Mouse (Mus musculus): Measurements from ENCODE around the gene Capn8.

DNA sequence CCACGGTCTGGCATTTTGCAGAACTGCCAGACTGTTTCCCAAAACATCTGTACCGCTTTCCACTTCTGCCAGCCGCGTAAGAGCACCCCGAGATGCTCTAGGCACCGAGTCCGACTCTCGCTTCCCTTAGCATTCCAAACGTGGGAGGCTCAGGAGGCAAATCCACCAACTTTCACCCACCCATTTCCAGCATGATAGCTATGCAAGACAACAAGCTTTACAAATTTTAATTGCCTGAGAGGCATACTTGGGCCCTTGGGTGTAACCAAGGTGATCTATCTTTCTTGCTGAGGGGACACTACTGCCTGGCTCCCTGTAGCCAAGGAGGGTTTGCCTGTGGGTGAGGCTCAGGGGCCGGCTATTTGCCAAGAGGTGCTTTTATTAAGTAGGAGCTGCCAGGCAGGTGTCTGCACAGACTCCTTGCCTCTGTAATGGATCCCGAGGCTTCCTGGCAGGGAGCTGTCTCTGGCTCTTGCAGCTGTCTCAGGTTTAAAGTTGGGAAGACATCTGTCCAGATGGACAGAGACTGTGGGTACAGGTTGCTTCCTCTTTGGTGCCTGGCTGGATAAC lies 2.8 kb upstream of the Capn8 start:
- no peak for TF ChIP-seq GATA1 (IDR thresholded peaks at IDR 0.05; ENCODE audit: borderline replicate concordance, low read length)
- no peak for TF ChIP-seq CTCF (IDR thresholded peaks at IDR 0.05; ENCODE audit: low read depth, low read length)
- no peak for TF ChIP-seq POLR2AphosphoS5 (IDR thresholded peaks at IDR 0.05; ENCODE audit: insufficient replicate concordance, low read depth, low read length)
- TF ChIP-seq GATA2 (IDR thresholded peaks at IDR 0.05; ENCODE audit: borderline replicate concordance, low read depth, low read length): no peak
